Mouse (Mus musculus) hindbrain, embryonic 14.5 days (tissue): Measurements from ENCODE around the gene Nrip1. TPM values are rescaled to one million over a fixed set of nuclear protein-coding genes. Genes with fewer than 3 reads are reported as not detected.

Experiments
- ATAC-seq: fragments of 200-750 bp; cut with Nextera tagmentation; 2 replicates; pipeline ENCODE4 v1.8.0; 2017; ENCODE audit warnings: moderate number of reproducible peaks, mild to moderate bottlenecking, moderate TSS enrichment, moderate library complexity; ENCODE audit not compliant: low FRiP score
- DNase-seq: peaks from one replicate; pipeline ENCODE4 v3.0.0-alpha.2; 2015; ENCODE audit warnings: low spot score
- H3K27ac ChIP-seq: fragments of 300-500 bp; sonication (generic); 2 replicates; pipeline ENCODE4 v1.5.1; 2014; ENCODE audit warnings: mild to moderate bottlenecking, moderate library complexity
- H3K27me3 ChIP-seq: fragments of 300-500 bp; sonication (generic); 2 replicates; pipeline ENCODE4 v1.6.1; 2014; ENCODE audit warnings: mild to moderate bottlenecking, low read length, mixed read lengths; ENCODE audit not compliant: control insufficient read depth, insufficient read depth
- H3K36me3 ChIP-seq: fragments of 300-500 bp; sonication (generic); replicated peaks from 2 replicates; pipeline ENCODE4 v1.6.1; 2014; ENCODE audit not compliant: control insufficient read depth, insufficient read depth
- H3K4me1 ChIP-seq: fragments of 300-500 bp; sonication (generic); replicated peaks from 2 replicates; pipeline ENCODE4 v1.6.1; 2014; ENCODE audit warnings: antibody characterized with exemption, low read length, mixed read lengths; ENCODE audit not compliant: control insufficient read depth, insufficient read depth
- H3K4me2 ChIP-seq: fragments of 300-500 bp; sonication (generic); replicated peaks from 2 replicates; pipeline ENCODE4 v1.6.1; 2014; ENCODE audit warnings: mild to moderate bottlenecking, moderate library complexity
- H3K4me3 ChIP-seq: fragments of 300-500 bp; sonication (generic); replicated peaks from 2 replicates; pipeline ENCODE4 v1.5.1; 2014; ENCODE audit warnings: mild to moderate bottlenecking, low read length
- H3K9ac ChIP-seq: fragments of 300-500 bp; sonication (generic); 2 replicates; pipeline ENCODE4 v1.6.1; 2014
- H3K9me3 ChIP-seq: fragments of 300-500 bp; sonication (generic); 2 replicates; pipeline ENCODE4 v1.6.1; 2016; ENCODE audit warnings: low read length; ENCODE audit not compliant: control insufficient read depth
- WGBS: fragments of 180-500 bp; shearing (Covaris S2); extraction: QIAGEN DNeasy Blood & Tissue Kit; methylation state at CpG from one replicate; pipeline ENCODE4 v1.1.7; 2014; 5-methylcytosine and 5-hydroxymethylcytosine counted together
- polyA plus RNA-seq: library from polyadenylated mRNA; unstranded; fragments of >200 nt; fragmentation: Nextera tagmentation; extraction: Ambion mirVana; gene quantifications from 2 replicates; pipeline ENCODE4 v1.2.1, GENCODE M21; 2014

Nrip1 gene
- polyA plus RNA-seq, 1 experiment from 2014 or later = 30.4 TPM

- Histone ChIP-seq H3K36me3 (no peaks in the 10 kb centered on the region), H3K4me2 (no peak overlapping the region), H3K9ac (no peak overlapping the region), H3K9me3 (no peaks in the 10 kb centered on the region), H3K27me3 (no peaks in the 10 kb centered on the region), H3K4me3 (no peak overlapping the region), H3K27ac (no peak overlapping the region), H3K4me1 (no peaks in the 10 kb centered on the region)
- DNase-seq (no peak), ATAC-seq (no peak)
- 73% methylated on average over 7 of the region's 7 CpGs for WGBS
These were observed 71.9 kb downstream of the Nrip1 start for GRCm38 (mm10) chr16:76301728-76302050.

DNA sequence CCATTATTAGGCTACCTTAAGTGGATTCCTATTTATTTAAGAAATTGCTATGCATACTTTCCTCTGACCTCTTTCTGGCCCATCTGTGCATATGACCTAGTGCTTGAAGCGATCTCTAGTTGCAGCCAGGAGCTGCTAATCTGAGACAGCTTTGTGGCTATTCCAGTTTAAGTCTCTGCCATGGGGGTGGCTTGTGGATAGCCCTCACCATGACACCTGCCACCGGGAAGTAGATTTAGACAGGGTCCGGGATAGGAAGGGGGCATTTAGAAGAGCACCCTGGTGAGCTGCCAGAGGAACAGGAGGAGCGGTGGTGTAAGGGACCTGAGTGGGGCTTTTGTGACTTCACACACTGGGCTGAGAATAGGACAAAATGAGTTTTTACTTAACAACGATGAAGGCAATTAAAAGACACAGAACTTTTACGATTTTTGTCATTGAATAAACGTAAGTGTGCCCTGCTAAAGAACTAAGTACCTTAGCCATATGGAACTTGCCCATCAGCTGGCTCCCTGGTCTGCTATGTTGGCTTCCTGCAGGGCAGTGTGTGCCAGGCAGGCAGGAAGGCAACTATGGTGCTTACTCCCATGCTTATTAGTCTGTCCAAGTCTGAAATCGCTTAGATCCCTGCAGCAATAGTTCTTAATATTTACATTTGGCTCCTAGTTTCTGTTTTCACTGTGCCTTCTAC lies 72.4 kb downstream of the Nrip1 start:
- WGBS = 80% methylated on average over 8 of the region's 8 CpGs
- H3K4me2 ChIP-seq = no peak overlapping the region

GRCm38 (mm10) chr16:76300452-76300851 lies 73.2 kb downstream of the Nrip1 start:
- Histone ChIP-seq H3K4me1 (no peaks in the 10 kb centered on the region), H3K27me3 (no peaks in the 10 kb centered on the region), H3K9me3 (no peaks in the 10 kb centered on the region), H3K27ac (no peak overlapping the region), H3K4me3 (no peak overlapping the region), H3K9ac (no peak overlapping the region), H3K4me2 (no peak overlapping the region), H3K36me3 (no peaks in the 10 kb centered on the region)
- 95% methylated on average over 6 of the region's 6 CpGs for WGBS
- DNase-seq = no peak
- no peak for ATAC-seq

More for the DNA sequence above, 72.4 kb downstream of the Nrip1 start:
- DNase-seq (no peak), ATAC-seq (no peak)
- H3K9me3 ChIP-seq = no peaks in the 10 kb centered on the region
- H3K27ac ChIP-seq = no peak overlapping the region
- no peak overlapping the region for H3K4me3 ChIP-seq
- no peaks in the 10 kb centered on the region for H3K36me3 ChIP-seq
- H3K27me3 ChIP-seq = no peaks in the 10 kb centered on the region
- H3K9ac ChIP-seq = no peak overlapping the region
- H3K4me1 ChIP-seq = no peaks in the 10 kb centered on the region

DNA sequence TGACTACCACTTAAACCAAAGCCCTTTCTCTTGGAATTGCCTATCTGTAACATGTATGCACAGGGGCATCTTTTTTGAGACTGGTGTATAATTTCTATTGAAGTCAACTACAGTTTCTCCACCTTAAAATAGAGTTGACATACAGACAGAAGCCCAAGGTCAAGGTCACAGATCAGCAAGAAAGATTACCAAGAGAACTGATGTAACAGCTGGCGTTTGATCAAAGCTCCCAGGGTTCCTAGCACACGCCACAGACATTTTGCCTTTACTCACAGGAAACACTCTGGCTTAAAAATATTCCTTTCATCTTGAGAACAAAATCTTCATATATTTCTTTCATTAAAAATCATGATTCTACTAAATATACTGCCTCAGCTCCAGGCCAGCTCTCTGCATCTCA lies 74.1 kb downstream of the Nrip1 start:
- H3K9me3 ChIP-seq = no peaks in the 10 kb centered on the region
- H3K4me3 ChIP-seq = no peak overlapping the region
- no peak overlapping the region for H3K9ac ChIP-seq
- DNase-seq = no peak
- H3K4me1 ChIP-seq = no peaks in the 10 kb centered on the region
- no peaks in the 10 kb centered on the region for H3K27me3 ChIP-seq
- H3K36me3 ChIP-seq = peaks cover 4% of the 10 kb centered on the region; the same call in 1 of the 2 replicates
- no peak overlapping the region for H3K4me2 ChIP-seq
- no peak for ATAC-seq
- H3K27ac ChIP-seq = no peak overlapping the region
- WGBS = 50% methylated on average over 2 of the region's 2 CpGs

DNA sequence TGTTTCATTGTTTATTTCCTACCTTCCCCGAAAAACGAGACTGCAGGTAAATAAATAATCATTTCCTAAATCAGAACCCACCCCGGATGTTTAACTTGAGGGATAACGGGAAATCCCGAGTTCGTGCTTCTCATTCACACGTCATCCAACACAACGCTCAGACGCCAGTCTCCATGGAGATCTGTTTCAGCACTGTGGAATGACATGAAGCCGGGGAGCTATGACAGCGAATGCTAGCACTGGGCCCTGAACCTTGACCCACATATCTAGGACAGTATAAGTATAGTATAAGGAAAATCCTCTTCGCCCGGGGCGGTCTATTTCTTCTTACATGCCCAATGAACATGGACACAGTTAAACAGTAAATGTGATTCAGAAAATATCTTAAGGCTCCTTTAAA lies 78.3 kb downstream of the Nrip1 start:
- Histone ChIP-seq H3K36me3 (peaks cover 43% of the 10 kb centered on the region), H3K27me3 (no peaks in the 10 kb centered on the region), H3K4me3 (no peak overlapping the region), H3K9me3 (no peaks in the 10 kb centered on the region), H3K4me2 (no peak overlapping the region), H3K27ac (no peak overlapping the region), H3K9ac (no peak overlapping the region), H3K4me1 (no peaks in the 10 kb centered on the region)
- 60% methylated on average over 14 of the region's 14 CpGs for WGBS
- ATAC-seq (no peak), DNase-seq (no peak)

GRCm38 (mm10) chr16:76294550-76294949 lies 79.1 kb downstream of the Nrip1 start:
- Histone ChIP-seq H3K4me1 (no peaks in the 10 kb centered on the region), H3K27ac (no peak overlapping the region), H3K27me3 (no peaks in the 10 kb centered on the region), H3K9ac (no peak overlapping the region), H3K4me2 (no peak overlapping the region), H3K4me3 (no peak overlapping the region), H3K36me3 (peaks cover 43% of the 10 kb centered on the region), H3K9me3 (no peaks in the 10 kb centered on the region)
- no peak for ATAC-seq
- DNase-seq = no peak
- WGBS = 85% methylated on average over 15 of the region's 15 CpGs

DNA sequence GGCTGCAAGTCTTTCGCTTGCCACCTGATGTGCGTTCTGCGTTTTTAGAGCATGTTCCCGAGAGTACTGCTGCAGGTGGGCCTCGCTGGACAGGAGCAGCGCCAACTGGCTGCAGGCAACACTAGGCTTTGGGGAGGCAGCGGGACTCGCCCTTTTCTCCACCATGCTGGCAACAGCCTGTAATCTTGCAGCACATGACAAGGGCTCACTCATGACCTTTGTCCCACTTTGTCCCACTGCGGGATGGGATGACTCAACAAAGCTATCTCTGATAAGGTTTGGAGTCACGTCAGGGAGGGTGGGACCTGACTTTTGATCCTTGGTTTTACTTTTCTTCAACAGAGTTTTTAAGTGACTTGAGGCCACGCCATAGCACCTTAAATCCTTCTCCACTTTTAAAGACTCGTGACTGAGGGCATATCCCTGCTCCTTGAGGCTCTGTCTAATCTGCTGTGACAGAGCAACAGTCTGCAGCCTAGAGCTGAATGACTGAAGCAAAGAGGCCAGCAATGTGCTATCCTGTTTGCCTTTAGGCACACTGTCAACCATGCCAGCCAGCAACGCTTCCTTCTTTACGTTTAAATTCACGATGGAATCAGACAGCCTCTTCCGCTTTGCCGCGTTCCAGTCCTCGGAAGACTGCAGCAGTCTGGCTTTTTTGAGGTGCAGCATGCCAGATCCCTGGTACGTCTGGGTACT lies 79.7 kb downstream of the Nrip1 start:
- Histone ChIP-seq H3K4me1 (no peaks in the 10 kb centered on the region), H3K27ac (no peak overlapping the region), H3K4me3 (no peak overlapping the region), H3K9ac (no peak overlapping the region), H3K36me3 (peaks cover 43% of the 10 kb centered on the region), H3K4me2 (no peak overlapping the region), H3K27me3 (no peaks in the 10 kb centered on the region), H3K9me3 (no peaks in the 10 kb centered on the region)
- 90% methylated on average over 20 of the region's 20 CpGs for WGBS
- ATAC-seq = no peak
- no peak for DNase-seq

DNA sequence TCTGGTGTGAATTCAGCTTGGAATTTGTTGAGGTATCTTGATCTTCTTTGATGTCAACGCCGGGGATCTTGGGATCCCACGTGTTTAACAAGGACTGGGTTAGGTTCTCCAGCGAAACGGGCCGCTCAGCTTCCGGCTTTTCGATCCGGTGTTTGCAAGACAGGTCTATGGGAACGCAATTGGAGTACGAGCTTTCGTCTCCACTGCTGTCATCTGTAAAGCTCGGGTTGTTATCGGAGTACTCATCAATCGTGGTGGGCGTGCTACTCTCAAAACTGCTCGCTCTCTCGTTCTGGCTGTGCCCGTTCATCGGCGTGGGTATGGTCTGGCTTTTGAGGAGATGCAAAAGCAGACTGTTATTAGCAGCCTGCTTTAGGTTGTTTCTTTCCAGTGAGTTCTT lies 80.5 kb downstream of the Nrip1 start:
- H3K9ac ChIP-seq = no peak overlapping the region
- no peak for ATAC-seq
- no peak overlapping the region for H3K27ac ChIP-seq
- H3K4me1 ChIP-seq = no peaks in the 10 kb centered on the region
- no peaks in the 10 kb centered on the region for H3K9me3 ChIP-seq
- H3K36me3 ChIP-seq = peaks cover 43% of the 10 kb centered on the region
- H3K4me2 ChIP-seq = no peak overlapping the region
- 97% methylated on average over 21 of the region's 21 CpGs for WGBS
- DNase-seq = no peak
- no peak overlapping the region for H3K4me3 ChIP-seq
- H3K27me3 ChIP-seq = no peaks in the 10 kb centered on the region

- WGBS = 95% methylated on average over 15 of the region's 15 CpGs
These were observed 81.0 kb downstream of the Nrip1 start for GRCm38 (mm10) chr16:76292656-76293055.

More at GRCm38 (mm10) chr16:76292656-76293055, 81.0 kb downstream of the Nrip1 start:
- ATAC-seq = no peak
- Histone ChIP-seq H3K27me3 (no peaks in the 10 kb centered on the region), H3K9ac (no peak overlapping the region), H3K36me3 (peaks cover 43% of the 10 kb centered on the region), H3K27ac (no peak overlapping the region), H3K4me3 (no peak overlapping the region), H3K4me2 (no peak overlapping the region), H3K9me3 (no peaks in the 10 kb centered on the region), H3K4me1 (no peaks in the 10 kb centered on the region)
- DNase-seq = no peak
